Mouse (Mus musculus) midbrain, embryonic 15.5 days (tissue): ENCODE data around the gene Kcnab3. TPM values are rescaled to one million over a fixed set of nuclear protein-coding genes. Genes with fewer than 3 reads are reported as not detected.
"Not testable (repeated sequence)": the region's sequence is repeated elsewhere in the genome, so short reads cannot be mapped to it uniquely, and the experiment has no call there.

ENCODE experiments used
- ATAC-seq: fragments of 200-750 bp; cut with Nextera tagmentation; replicated peaks from 2 replicates; pipeline ENCODE4 v1.8.0; 2017; ENCODE audit warnings: moderate TSS enrichment
- H3K27ac ChIP-seq: fragments of 300-500 bp; sonication (generic); 2 replicates; pipeline ENCODE4 v1.5.1; 2015; ENCODE audit warnings: mild to moderate bottlenecking, inconsistent platforms
- H3K27me3 ChIP-seq: fragments of 300-500 bp; sonication (generic); replicated peaks from 2 replicates; pipeline ENCODE4 v1.6.1; 2015; ENCODE audit warnings: inconsistent platforms
- H3K36me3 ChIP-seq: fragments of 300-500 bp; sonication (generic); replicated peaks from 2 replicates; pipeline ENCODE4 v1.6.1; 2015; ENCODE audit warnings: inconsistent platforms
- H3K4me1 ChIP-seq: fragments of 300-500 bp; sonication (generic); 2 replicates; pipeline ENCODE4 v1.6.1; 2015; ENCODE audit warnings: inconsistent platforms
- H3K4me2 ChIP-seq: fragments of 300-500 bp; sonication (generic); 2 replicates; pipeline ENCODE4 v1.6.1; 2015; ENCODE audit warnings: inconsistent platforms, mild to moderate bottlenecking, moderate library complexity
- H3K4me3 ChIP-seq: fragments of 300-500 bp; sonication (generic); 2 replicates; pipeline ENCODE4 v1.5.1; 2015; ENCODE audit warnings: mild to moderate bottlenecking, inconsistent platforms
- H3K9ac ChIP-seq: fragments of 300-500 bp; sonication (generic); 2 replicates; pipeline ENCODE4 v1.6.1; 2015; ENCODE audit warnings: mild to moderate bottlenecking, inconsistent platforms
- H3K9me3 ChIP-seq: fragments of 300-500 bp; sonication (generic); 2 replicates; pipeline ENCODE4 v1.6.1; 2016; ENCODE audit warnings: inconsistent platforms
- WGBS: fragments of 180-500 bp; shearing (Covaris S2); methylation state at CpG from one replicate; pipeline ENCODE4 v1.1.7; 2015; ENCODE audit warnings: mixed read lengths; 5-methylcytosine and 5-hydroxymethylcytosine counted together
- polyA plus RNA-seq: library from polyadenylated mRNA; unstranded; fragments of >200 nt; fragmentation: Nextera tagmentation; extraction: Ambion mirVana; gene quantifications from 2 replicates; pipeline ENCODE4 v1.2.1, GENCODE M21; 2015

Kcnab3 gene
- polyA plus RNA-seq, result 4.1 and 4.9 TPM in 2 replicates

DNA sequence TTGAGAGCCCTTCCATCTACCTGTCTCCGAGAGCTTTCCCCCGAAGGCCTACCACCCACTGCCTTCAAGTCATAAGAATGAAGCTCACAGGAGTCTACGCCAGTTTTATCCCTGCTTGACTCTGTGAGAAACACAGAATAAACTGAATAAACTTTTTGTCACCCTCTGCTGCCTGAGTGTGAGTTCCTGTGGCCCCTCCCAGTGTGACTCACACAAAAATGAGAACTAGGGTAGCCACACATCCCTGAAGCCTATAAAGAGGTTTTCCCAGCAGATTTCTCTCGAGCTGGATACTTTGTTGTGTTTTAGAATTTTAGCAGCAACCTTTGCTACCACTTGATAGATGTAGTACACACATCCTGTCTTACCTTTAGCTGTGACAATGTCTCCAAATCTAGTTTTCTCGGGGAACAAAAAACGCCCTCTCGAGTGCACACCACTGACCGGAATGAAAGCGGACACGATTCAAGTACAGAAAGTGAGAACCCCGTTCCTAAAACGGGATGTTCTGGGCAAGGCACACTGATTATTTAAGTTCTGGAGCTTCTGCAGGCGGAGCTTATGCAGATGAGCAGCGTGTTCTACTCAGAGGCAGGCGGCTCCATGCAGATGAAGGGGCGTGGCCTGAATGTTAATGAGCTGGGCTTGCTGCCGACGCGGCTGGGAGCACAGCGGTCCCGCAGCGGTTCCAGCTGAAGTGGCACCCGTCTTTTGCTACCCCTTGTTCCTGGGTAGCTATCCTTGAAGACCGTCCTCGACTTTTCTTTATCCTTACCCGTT, at the start of gene Kcnab3:
Kcnab3 (plus strand) TSS at position 631 of the 780 bp plus-strand sequence.
- H3K4me1 ChIP-seq, result peaks cover 54% of the 10 kb centered on the region
- 11% methylated on average over 26 of the region's 26 CpGs for WGBS
- H3K27ac ChIP-seq, result no peak within 1 kb of the TSS

DNA sequence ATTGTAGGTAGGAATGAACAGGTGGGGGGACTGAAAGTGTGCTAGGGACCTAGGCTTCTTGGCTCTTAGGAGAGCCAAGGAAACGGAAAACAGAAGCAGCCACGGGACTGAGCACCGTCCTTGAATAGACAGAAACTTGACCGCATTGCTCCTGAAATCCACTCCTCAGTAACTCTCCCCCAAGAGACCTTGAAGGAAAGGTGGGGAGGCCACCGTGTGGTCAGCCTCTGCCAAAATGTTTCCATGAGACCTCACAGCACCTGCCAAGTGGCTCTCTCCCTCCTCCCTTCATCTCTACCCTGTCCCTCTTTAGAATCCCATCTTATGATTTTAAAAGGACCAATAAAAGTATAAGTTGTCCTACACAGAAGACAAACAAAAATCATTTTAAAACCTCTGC, 48.8 kb upstream of the Kcnab3 start:
- ATAC-seq, result no peak
- Histone ChIP-seq H3K9ac (no peak overlapping the region), H3K4me3 (no peak overlapping the region), H3K36me3 (no peaks in the 10 kb centered on the region), H3K27me3 (no peaks in the 10 kb centered on the region), H3K4me1 (peaks cover 2% of the 10 kb centered on the region; the same call in 1 of the 2 replicates), H3K4me2 (no peak overlapping the region), H3K9me3 (no peaks in the 10 kb centered on the region), H3K27ac (no peak overlapping the region)
- 70% methylated on average over 5 of the region's 5 CpGs for WGBS

More for the DNA sequence above, at the start of gene Kcnab3:
- Histone ChIP-seq H3K4me3 (peak within 1 kb of the TSS; percentile 51), H3K9me3 (no peaks in the 10 kb centered on the region), H3K4me2 (peak within 1 kb of the TSS; percentile 94), H3K27me3 (no peaks in the 10 kb centered on the region), H3K9ac (peak within 1 kb of the TSS; percentile 60), H3K36me3 (no peaks in the 10 kb centered on the region)
- peak; percentile 45; the same call in 1 of the 2 replicates for ATAC-seq

DNA sequence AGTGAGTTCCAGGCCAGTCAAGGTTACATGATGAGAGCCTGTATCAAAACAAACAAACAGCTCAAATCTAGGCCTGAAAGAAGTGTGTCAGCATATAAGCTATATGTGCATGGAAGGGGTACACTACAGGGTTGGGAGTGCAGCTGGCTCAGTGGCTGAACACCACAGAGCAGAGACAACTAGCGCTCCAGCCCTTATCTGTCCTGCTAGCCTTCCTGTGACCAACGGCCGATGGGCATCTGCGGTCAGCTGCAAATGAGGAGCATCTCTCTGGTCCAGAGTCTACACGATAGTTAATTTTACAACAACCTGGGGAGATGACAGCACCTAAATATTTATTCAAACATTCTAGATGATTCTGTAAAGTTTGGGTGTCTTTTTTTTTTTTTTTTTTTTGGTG, 34.9 kb upstream of the Kcnab3 start:
- no peak overlapping the region for H3K4me2 ChIP-seq
- no peak overlapping the region for H3K4me3 ChIP-seq
- 89% methylated on average over 5 of the region's 5 CpGs for whole genome bisulfite sequencing
- H3K27ac ChIP-seq, result no peak overlapping the region
- no peaks in the 10 kb centered on the region for H3K36me3 ChIP-seq
- ATAC-seq, result no peak
- H3K4me1 ChIP-seq, result no peaks in the 10 kb centered on the region
- no peaks in the 10 kb centered on the region for H3K27me3 ChIP-seq
- no peak overlapping the region for H3K9ac ChIP-seq
- H3K9me3 ChIP-seq, result no peaks in the 10 kb centered on the region

DNA sequence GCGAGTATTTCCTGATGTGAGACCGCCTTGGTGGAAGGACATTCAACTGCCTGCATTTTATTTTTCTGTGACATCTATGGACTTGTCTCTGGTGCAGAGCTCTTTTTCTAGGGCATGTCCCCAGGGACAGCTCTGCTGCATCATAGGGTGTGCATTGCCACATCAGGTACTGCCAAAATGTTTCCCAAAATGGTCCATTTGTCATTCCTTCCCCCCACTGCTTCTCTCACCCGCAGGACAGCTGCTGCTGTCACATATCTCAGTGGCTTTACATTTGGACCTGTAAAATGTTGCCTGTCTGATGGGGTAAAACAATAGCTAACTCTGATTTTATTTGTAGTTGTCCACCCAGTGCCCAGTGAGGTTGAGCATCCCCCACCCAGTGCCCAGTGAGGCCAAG, 30.8 kb upstream of the Kcnab3 start:
- H3K27me3 ChIP-seq, result no peaks in the 10 kb centered on the region
- no peak for ATAC-seq

DNA sequence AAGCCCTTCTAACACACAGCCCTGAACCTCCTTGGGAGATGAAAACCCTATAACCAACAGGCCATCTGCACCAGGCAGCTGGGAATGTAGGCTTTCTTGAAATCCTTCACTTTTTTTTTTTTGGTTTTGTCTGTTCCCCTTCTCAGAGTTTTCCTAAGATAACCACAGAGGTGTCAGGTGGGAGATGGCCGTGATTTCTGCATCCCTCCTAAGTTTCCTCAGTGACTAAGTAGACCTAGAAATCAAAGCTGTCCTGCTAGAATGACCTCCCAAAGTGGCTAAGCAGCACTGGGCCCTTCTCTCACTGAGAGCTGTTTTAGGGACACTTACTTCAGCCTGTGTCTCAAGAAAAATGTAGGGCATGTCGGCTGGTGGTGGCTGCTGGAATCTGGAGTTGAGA, 28.3 kb upstream of the Kcnab3 start:
- Histone ChIP-seq H3K9ac (no peak overlapping the region), H3K36me3 (peaks cover 12% of the 10 kb centered on the region), H3K27me3 (no peaks in the 10 kb centered on the region), H3K9me3 (no peaks in the 10 kb centered on the region), H3K4me1 (no peaks in the 10 kb centered on the region), H3K4me2 (no peak overlapping the region), H3K27ac (no peak overlapping the region), H3K4me3 (no peak overlapping the region)
- no peak for ATAC-seq
- 88% methylated on average over 2 of the region's 2 CpGs for WGBS

More for the DNA sequence above, 30.8 kb upstream of the Kcnab3 start:
- H3K4me3 ChIP-seq, result no peak overlapping the region
- no peak overlapping the region for H3K9ac ChIP-seq
- no peaks in the 10 kb centered on the region for H3K4me1 ChIP-seq
- no peak overlapping the region for H3K4me2 ChIP-seq
- H3K27ac ChIP-seq, result no peak overlapping the region
- no peaks in the 10 kb centered on the region for H3K9me3 ChIP-seq
- H3K36me3 ChIP-seq, result no peaks in the 10 kb centered on the region
- 92% methylated on average over 3 of the region's 3 CpGs for WGBS

DNA sequence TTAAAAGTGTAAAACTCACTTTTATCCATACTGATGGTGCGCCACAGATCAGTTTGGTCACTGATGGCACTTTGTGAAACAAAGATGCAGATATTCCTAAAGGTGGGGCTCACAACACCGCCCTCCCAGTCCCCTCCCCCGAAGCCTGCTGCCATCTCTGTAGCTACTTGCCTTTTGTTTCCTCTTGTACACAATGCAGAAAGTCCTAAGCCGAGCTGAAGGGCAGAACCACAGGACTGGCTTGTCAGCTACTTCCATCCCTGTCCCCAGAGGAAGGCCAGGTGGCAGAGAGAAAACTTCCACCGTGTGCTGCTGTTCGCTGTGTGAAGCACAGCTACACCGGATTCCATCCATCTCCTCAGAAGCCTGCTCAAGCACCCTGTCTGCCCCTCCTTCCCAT, 27.8 kb upstream of the Kcnab3 start:
- WGBS, result 70% methylated on average over 7 of the region's 7 CpGs
- H3K27me3 ChIP-seq, result no peaks in the 10 kb centered on the region
- H3K4me3 ChIP-seq, result no peak overlapping the region
- ATAC-seq, result no peak
- H3K9ac ChIP-seq, result no peak overlapping the region
- no peak overlapping the region for H3K27ac ChIP-seq
- peaks cover 15% of the 10 kb centered on the region for H3K36me3 ChIP-seq
- H3K4me2 ChIP-seq, result no peak overlapping the region
- no peaks in the 10 kb centered on the region for H3K4me1 ChIP-seq
- no peaks in the 10 kb centered on the region for H3K9me3 ChIP-seq

DNA sequence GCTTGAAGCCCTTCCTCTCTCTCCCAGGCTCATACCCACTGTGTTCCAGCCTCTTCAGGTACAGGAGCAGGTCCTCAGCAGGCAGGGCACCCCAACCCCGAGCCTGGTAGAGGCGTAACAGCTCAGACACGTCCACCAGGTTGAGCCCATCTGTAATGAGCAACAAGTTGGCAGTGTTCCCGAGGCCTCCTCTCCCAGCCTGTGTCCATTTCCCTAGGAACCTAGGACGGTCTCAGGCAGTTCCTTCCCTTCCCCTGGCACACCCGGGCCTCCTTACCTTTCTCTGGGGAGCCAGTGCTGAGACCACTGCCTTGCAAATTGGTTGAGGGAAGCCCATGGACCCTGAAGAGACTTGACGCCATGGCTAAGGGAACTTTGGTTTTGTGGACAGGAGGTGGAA, 23.2 kb upstream of the Kcnab3 start:
- H3K36me3 ChIP-seq, result peaks cover 24% of the 10 kb centered on the region
- H3K4me3 ChIP-seq, result no peak overlapping the region
- no peaks in the 10 kb centered on the region for H3K27me3 ChIP-seq
- no peaks in the 10 kb centered on the region for H3K9me3 ChIP-seq
- WGBS, result 88% methylated on average over 7 of the region's 7 CpGs
- no peak overlapping the region for H3K4me2 ChIP-seq
- no peaks in the 10 kb centered on the region for H3K4me1 ChIP-seq
- no peak overlapping the region for H3K9ac ChIP-seq
- no peak for ATAC-seq
- H3K27ac ChIP-seq, result no peak overlapping the region

DNA sequence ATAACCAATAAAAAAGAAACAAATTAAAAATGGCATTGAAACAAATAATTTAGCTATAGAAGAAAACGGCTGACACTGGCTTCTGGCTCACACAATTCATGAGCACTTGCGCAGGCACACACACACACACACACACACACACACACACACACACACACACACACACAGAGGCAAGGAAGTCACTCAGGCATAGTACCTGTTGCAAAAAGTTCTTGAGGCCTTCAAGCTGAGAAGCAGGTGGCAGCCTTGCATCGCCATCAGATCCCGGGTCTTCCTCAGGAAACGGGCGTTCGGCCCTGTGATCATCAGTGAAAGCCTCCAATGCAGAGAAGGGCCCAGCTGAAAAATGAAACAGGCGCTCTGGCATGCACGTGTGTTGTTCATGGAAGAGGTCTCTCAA, 20.8 kb upstream of the Kcnab3 start:
- no peaks in the 10 kb centered on the region for H3K27me3 ChIP-seq
- no peak overlapping the region for H3K9ac ChIP-seq
- no peak overlapping the region for H3K27ac ChIP-seq
- no peak overlapping the region for H3K4me3 ChIP-seq
- 91% methylated on average over 9 of the region's 9 CpGs for WGBS
- no peaks in the 10 kb centered on the region for H3K9me3 ChIP-seq
- no peak overlapping the region for H3K4me2 ChIP-seq
- ATAC-seq, result no peak
- no peaks in the 10 kb centered on the region for H3K4me1 ChIP-seq
- H3K36me3 ChIP-seq, result peaks cover 42% of the 10 kb centered on the region

DNA sequence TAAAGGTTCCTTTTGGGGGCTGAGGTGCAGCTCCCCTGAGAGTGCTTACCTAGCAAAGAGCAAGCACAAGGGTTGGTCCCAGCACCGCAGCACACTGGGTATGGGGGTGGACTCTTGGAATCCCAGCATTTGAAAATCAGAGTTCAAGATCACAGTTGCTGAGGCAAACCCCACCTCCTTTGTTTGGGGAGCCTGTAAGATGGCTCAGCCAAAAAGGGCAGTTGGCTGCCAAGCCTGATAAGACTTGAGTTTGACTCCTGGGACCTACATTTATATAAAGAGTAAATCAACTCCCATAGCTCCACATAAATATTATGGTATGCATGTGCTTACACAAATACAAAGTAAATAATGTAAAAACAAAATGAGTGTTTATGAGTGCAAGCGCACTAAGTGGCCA, 20.0 kb upstream of the Kcnab3 start:
- Histone ChIP-seq H3K4me2 (no peak overlapping the region), H3K4me3 (no peak overlapping the region), H3K4me1 (no peaks in the 10 kb centered on the region), H3K36me3 (peaks cover 48% of the 10 kb centered on the region), H3K27me3 (no peaks in the 10 kb centered on the region), H3K9me3 (no peaks in the 10 kb centered on the region), H3K27ac (no peak overlapping the region), H3K9ac (no peak overlapping the region)
- 99% methylated on average over 2 of the region's 2 CpGs for WGBS
- ATAC-seq, result no peak

DNA sequence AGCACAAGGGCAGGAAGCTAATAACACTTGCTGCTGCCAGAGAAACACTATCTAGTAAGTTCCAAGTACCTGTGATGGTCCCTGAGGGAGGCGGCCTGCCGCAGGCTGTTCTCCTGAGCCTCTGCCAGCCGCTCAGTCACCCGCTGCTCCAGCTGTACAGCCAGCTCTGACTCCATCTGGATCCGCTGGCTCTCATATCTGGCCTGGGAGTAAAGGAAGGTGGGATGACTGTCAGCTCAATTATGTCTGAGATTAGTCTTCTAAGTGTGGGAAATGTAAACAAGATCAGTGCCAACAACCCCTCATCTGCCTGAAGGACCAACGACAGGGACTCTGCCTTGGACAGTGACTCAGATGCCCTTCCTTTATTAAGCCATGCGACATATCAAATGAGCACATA, 14.8 kb upstream of the Kcnab3 start:
- Histone ChIP-seq H3K4me3 (no peak overlapping the region), H3K9ac (no peak overlapping the region), H3K27ac (0 out of 2 replicates have a peak overlapping the region, but pooled peaks have one; percentile 38), H3K4me2 (no peak overlapping the region), H3K36me3 (peaks cover 34% of the 10 kb centered on the region), H3K27me3 (no peaks in the 10 kb centered on the region), H3K9me3 (no peaks in the 10 kb centered on the region), H3K4me1 (no peaks in the 10 kb centered on the region)
- WGBS, result 69% methylated on average over 7 of the region's 7 CpGs
- ATAC-seq, result no peak

DNA sequence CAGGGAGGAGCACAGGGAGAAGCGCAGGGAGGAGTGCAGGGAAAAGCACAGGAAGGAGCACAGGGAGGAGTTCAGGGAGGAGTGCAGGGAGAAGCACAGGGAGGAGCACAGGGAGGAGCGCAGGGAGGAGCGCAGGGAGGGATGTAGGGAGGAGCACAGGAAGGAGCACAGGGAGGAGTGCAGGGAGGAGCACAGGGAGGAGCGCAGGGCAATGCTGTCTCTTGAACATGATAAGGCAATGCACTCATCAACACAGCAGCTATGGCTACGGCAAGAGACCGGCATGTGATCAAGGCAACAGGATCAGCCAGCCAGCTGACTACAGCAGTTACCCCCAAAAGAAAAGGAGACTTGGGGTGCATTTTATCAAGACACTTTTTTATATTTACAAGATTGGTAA, 9.7 kb upstream of the Kcnab3 start:
- H3K27ac ChIP-seq, result no peak overlapping the region
- H3K36me3 ChIP-seq, result peaks cover 13% of the 10 kb centered on the region; the same call in 1 of the 2 replicates
- no peak overlapping the region for H3K9ac ChIP-seq
- H3K27me3 ChIP-seq, result no peaks in the 10 kb centered on the region
- 96% methylated on average over 6 of the region's 6 CpGs for WGBS
- no peaks in the 10 kb centered on the region for H3K9me3 ChIP-seq
- ATAC-seq, result no peak
- H3K4me2 ChIP-seq, result no peak overlapping the region
- no peak overlapping the region for H3K4me3 ChIP-seq
- peaks cover 4% of the 10 kb centered on the region for H3K4me1 ChIP-seq

DNA sequence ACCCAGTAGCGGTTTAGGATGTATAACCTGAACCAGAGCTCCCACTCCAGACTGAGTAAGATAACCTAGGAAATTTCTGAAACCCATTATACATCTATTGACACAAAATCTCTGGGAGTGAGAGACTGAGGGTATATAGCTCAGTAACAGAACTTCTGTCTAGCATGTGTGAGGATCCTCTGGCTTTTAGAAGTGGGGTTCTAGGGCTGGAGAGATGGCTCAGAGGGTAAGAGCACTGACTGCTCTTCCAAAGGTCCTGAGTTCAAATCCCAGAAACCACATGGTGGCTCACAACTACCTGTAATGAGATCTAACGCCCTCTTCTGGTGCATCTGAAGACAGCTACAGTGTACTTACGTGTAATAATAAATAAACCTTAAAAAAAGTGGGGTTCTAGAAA, 8.1 kb upstream of the Kcnab3 start:
- ATAC-seq, H3K27me3 ChIP-seq, H3K9ac ChIP-seq, H3K4me3 ChIP-seq, H3K4me2 ChIP-seq, H3K9me3 ChIP-seq, H3K27ac ChIP-seq: not testable (repeated sequence)
- H3K36me3 ChIP-seq, result peaks cover 13% of the 10 kb centered on the region; the same call in 1 of the 2 replicates
- 92% methylated on average over 3 of the region's 3 CpGs for WGBS
- peaks cover 19% of the 10 kb centered on the region for H3K4me1 ChIP-seq

DNA sequence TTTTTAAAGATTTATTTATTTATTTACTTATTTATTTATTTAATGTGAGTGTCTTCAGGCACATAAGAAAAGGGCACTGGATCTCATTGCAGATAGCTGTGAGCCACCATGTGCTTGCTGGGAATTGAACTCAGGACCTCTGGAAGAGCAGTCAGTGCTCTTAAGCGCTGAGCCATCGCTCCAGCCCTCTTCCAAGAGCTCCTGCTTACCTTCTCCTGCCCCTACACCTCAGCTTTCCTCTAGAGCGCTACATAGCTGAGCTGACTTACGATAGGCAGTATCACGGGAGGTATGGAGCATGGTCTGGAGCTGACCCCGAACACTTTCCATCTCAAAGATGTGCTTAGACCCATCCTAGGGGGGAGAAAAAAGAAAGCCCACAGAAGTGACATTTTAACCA, 4.5 kb upstream of the Kcnab3 start:
- Histone ChIP-seq H3K27ac (no peak overlapping the region), H3K36me3 (peaks cover 13% of the 10 kb centered on the region; the same call in 1 of the 2 replicates), H3K4me2 (peak overlapping the region; percentile 57; the same call in 1 of the 2 replicates), H3K9me3 (no peaks in the 10 kb centered on the region), H3K4me3 (no peak overlapping the region), H3K27me3 (no peaks in the 10 kb centered on the region), H3K9ac (0 out of 2 replicates have a peak overlapping the region, but pooled peaks have one; percentile 56), H3K4me1 (peaks cover 45% of the 10 kb centered on the region)
- no peak for ATAC-seq
- 86% methylated on average over 6 of the region's 6 CpGs for WGBS
